Mouse (Mus musculus) left cerebral cortex, postnatal 25 days (tissue): ENCODE data around the gene Actl7b. TPM values are rescaled to one million over a fixed set of nuclear protein-coding genes. Genes with fewer than 3 reads are reported as not detected.

Source experiments
- DNase-seq, 2 experiments: peaks; one replicate each; pipeline ENCODE4 v3.0.0; 2022; ENCODE audit warnings: low spot score in 2 of 2, mixed read lengths in 1 of 2
- intact Hi-C: fragments of 180-260 bp; cut with DNase I; formaldehyde crosslinking; loops from one replicate; pipeline ENCODE4 v1.15.1; 2025
- total RNA-seq, 2 experiments: library from RNA; stranded (reverse); gene quantifications; 2 replicates each; pipeline ENCODE4 v1.2.3; 2021

The Actl7b gene
- total RNA-seq, 2 experiments from 2014 or later = 0.32 TPM; not detected in 1

GRCm38 (mm10) chr4:56718573-56719442, 22.4 kb downstream of the Actl7b start:
- no peak for DNase-seq
- intact Hi-C loops = no loop called here

GRCm38 (mm10) chr4:56717932-56718331, 23.3 kb downstream of the Actl7b start:
- no peak for DNase-seq
- intact Hi-C loops = no loop called here

DNA sequence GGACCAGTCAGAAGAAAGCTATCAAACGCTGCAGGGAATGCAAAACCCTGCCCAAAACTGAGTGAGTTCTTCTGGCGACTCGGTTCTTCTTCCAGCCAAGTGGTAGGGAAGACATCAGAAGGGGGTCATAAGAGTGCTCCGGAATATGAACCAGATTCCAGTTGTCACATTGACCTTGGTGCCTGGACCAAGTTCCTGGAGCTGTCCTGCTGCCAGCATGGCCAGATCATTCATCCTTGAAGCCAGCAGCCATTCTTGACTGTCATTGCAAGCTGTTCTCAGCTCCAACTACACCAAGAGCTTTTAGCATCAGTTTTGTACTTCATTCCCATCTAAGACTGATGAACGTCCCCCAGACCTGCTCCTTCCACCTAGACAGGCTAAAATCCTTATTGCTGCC, 24.4 kb downstream of the Actl7b start:
- no peak for DNase-seq
- intact Hi-C loops = no loop called here

DNA sequence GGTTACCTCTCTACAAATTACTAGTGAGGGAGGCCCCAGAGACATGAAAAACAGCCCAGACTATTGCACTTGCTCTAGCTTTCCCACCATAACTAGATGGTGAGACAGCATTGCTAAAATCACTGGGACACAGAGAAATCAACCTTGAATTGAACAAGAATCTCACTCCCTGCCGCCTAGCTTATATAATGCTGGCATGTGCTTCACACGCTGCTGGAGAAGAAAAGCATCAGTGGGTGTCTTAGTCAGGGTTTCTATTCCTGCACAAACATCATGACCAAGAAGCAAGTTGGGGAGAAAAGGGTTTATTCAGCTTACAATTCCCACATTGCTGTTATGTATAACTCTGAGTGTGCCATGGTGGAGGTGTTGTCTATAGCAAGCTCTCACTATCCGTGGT, 28.1 kb downstream of the Actl7b start:
- DNase-seq = peak; percentile 60 to 93
- intact Hi-C loops = no loop called here

GRCm38 (mm10) chr4:56702234-56702633, 39.0 kb downstream of the Actl7b start:
- intact Hi-C loops = no loop called here
- DNase-seq = no peak

DNA sequence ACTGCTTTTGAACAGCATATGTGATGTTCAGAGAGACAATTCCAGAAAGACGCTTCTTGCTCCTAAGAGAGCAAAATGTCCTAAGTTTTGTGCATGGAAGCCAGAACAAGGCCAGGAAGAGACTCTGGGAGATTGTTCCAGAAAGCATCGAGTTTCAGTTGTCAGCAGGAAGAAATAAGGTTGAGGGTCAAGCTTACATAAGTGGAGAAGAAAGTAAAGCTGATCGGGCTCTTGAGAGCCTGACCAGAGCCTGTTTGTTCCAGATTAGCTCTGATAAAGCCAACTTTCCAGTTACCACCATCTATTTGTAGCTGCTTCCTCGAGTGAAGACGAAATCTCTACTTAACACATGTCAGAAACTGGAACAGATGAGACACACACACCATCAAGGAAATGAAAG, 42.6 kb downstream of the Actl7b start:
- DNase-seq = no peak
- intact Hi-C loops = no loop called here

DNA sequence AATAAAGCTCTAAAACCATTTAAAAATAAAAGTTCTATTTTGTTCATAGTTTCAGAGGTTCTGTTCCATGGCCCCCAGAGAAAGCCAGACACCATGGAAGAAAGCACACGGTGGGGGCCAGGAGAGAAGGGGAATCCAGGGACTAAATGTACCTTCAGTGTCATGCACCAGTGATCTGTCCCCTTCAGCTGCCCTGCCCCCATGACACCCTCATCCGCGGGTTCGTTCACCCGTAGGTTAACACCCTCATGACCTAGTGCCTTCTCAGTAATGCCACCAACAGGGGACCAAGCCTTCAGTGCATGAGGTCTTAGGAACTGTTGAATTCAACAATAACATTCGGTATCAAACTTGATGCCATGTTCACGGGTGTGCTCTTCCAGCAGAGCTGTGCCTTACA, 44.8 kb downstream of the Actl7b start:
- intact Hi-C loops = no loop called here
- no peak for DNase-seq

Other genes with a start within 250 kb of the Actl7b start
- gene Gm26657, start 1.4 kb downstream of the Actl7b start, total RNA-seq = not detected
- gene Actl7a, start 2.0 kb upstream of the Actl7b start, total RNA-seq = not detected
- 10 to 100 TPM; 63.5 to 65.1 TPM for gene Elp1, start 60.9 kb upstream of the Actl7b start, total RNA-seq
- gene Fam206a, start 60.9 kb upstream of the Actl7b start, total RNA-seq = 10 to 100 TPM; 19.2 to 20.3 TPM
- 10 to 100 TPM; 15.2 TPM for gene Ctnnal1, start 123.7 kb upstream of the Actl7b start, total RNA-seq
- gene Tmem245, start 206.0 kb upstream of the Actl7b start, total RNA-seq = 10 to 100 TPM; 32.7 to 37.5 TPM
- 100 to 1,000 TPM; 191 to 198 TPM for gene Frrs1l, start 248.9 kb upstream of the Actl7b start, total RNA-seq